Mouse (Mus musculus) urinary bladder, postnatal 36 days (tissue): ENCODE measurements at regions not wholly inside any gene's neighbourhood (a gene's known extent, or its start where the extent isn't known, plus 50 kb on each side); places are given as distances from the start of the nearest gene placed in this dataset.
A peak's percentile ranks its signal among the peaks of the same experiment; 100 is the strongest.

Experiments
- DNase-seq, 2 experiments: peaks; one replicate each; pipeline ENCODE4 v3.0.0; 2022; ENCODE audit warnings: low spot score in 2 of 2, mixed read lengths in 1 of 2

- DNase-seq, result peak in 1 of 2 experiments; percentile 28
Measured at GRCm38 (mm10) chr6:17224852-17225251, 56.1 kb upstream of the Cav2 start.

GRCm38 (mm10) chr6:17226483-17226882, 54.5 kb upstream of the Cav2 start:
- no peak for DNase-seq
